Mouse (Mus musculus) kidney, embryonic 15.5 days (tissue): ENCODE data around the gene Hypk. TPM values are rescaled to one million over a fixed set of nuclear protein-coding genes. Genes with fewer than 3 reads are reported as not detected.

Experiments
- ATAC-seq: fragments of 200-750 bp; cut with Nextera tagmentation; replicated peaks from 2 replicates; pipeline ENCODE4 v1.8.0; 2017; ENCODE audit warnings: moderate TSS enrichment; ENCODE audit not compliant: low FRiP score
- H3K27ac ChIP-seq: fragments of 300-500 bp; sonication (generic); 2 replicates; pipeline ENCODE4 v1.5.1; 2015; ENCODE audit warnings: mild to moderate bottlenecking, inconsistent platforms
- H3K27me3 ChIP-seq: fragments of 300-500 bp; sonication (generic); 2 replicates; pipeline ENCODE4 v1.6.1; 2015; ENCODE audit warnings: inconsistent platforms
- H3K36me3 ChIP-seq: fragments of 300-500 bp; sonication (generic); 2 replicates; pipeline ENCODE4 v1.6.1; 2015; ENCODE audit warnings: inconsistent platforms
- H3K4me1 ChIP-seq: fragments of 300-500 bp; sonication (generic); 2 replicates; pipeline ENCODE4 v1.6.1; 2015; ENCODE audit warnings: inconsistent platforms
- H3K4me2 ChIP-seq: fragments of 300-500 bp; sonication (generic); 2 replicates; pipeline ENCODE4 v1.6.1; 2015; ENCODE audit warnings: moderate library complexity, mild to moderate bottlenecking, inconsistent platforms
- H3K4me3 ChIP-seq: fragments of 300-500 bp; sonication (generic); replicated peaks from 2 replicates; pipeline ENCODE4 v1.5.1; 2015; ENCODE audit warnings: mild to moderate bottlenecking, inconsistent platforms
- H3K9ac ChIP-seq: fragments of 300-500 bp; sonication (generic); 2 replicates; pipeline ENCODE4 v1.6.1; 2015; ENCODE audit warnings: mild to moderate bottlenecking, inconsistent platforms
- H3K9me3 ChIP-seq: fragments of 300-500 bp; sonication (generic); replicated peaks from 2 replicates; pipeline ENCODE4 v1.6.1; 2016; ENCODE audit warnings: inconsistent platforms
- WGBS: fragments of 180-500 bp; shearing (Covaris S2); methylation state at CpG from one replicate; pipeline ENCODE4 v1.1.7; 2015; ENCODE audit warnings: mixed read lengths; 5-methylcytosine and 5-hydroxymethylcytosine counted together
- polyA plus RNA-seq: library from polyadenylated mRNA; unstranded; fragments of >200 nt; fragmentation: Nextera tagmentation; extraction: Ambion mirVana; gene quantifications from 2 replicates; pipeline ENCODE4 v1.2.1, GENCODE M21; 2015

The Hypk gene
- polyA plus RNA-seq, 1 experiment from 2014 or later: 120 TPM

DNA sequence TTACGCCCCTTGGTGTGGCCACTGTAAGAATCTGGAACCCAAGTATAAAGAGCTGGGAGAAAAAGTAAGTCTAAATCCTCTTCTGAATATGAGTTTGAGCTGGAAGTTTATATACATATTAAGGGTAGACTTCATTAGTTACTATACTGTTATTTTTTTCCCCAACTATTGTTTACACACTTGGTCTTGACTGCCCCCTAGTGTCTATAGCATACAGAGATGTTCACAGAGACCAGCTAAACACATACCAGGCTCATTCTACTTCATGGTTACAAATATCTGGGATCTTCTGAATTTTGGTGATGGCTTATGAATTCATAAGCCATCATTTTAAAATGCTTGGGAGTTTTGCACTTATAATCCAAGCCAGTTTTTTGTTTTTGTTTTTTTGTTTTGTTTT is 18.2 kb upstream of the Hypk start:
- Histone ChIP-seq H3K9ac (no peak overlapping the region), H3K36me3 (peaks cover 98% of the 10 kb centered on the region), H3K9me3 (no peaks in the 10 kb centered on the region), H3K4me2 (no peak overlapping the region), H3K27ac (no peak overlapping the region), H3K4me1 (no peaks in the 10 kb centered on the region), H3K27me3 (no peaks in the 10 kb centered on the region), H3K4me3 (no peak overlapping the region)
- ATAC-seq: no peak
- WGBS: 96% methylated on average over 1 of the region's 1 CpGs

DNA sequence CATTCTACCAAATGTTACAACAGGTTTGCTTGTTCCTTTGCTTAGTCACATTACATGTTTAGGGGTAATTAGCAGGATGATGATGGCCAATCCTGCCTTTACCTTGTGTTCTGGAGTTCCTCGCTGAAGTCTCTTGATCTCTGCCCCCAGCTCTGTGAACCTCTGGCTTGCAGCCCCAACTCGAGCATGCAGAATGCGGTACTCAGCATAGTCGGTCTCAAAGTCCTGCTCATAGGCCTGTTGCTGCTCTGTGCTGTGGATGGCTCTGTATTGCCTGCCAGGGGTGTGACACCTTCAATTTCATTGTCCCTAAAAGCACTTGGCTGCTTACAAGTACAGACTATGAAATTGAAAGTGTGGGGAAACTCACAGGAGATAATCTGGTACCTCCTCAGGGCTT is 13.3 kb upstream of the Hypk start:
- 62% methylated on average over 4 of the region's 4 CpGs for WGBS
- Histone ChIP-seq H3K9me3 (no peaks in the 10 kb centered on the region), H3K4me3 (no peak overlapping the region), H3K36me3 (peaks cover 53% of the 10 kb centered on the region), H3K4me2 (no peak overlapping the region), H3K4me1 (peaks cover 19% of the 10 kb centered on the region), H3K27ac (no peak overlapping the region), H3K9ac (no peak overlapping the region), H3K27me3 (no peaks in the 10 kb centered on the region)
- no peak for ATAC-seq

- H3K27me3 ChIP-seq: no peaks in the 10 kb centered on the region
- no peaks in the 10 kb centered on the region for H3K9me3 ChIP-seq
- 55% methylated on average over 5 of the region's 5 CpGs for WGBS
- no peak for ATAC-seq
- H3K4me3 ChIP-seq: no peak overlapping the region
- H3K9ac ChIP-seq: no peak overlapping the region
- peaks cover 41% of the 10 kb centered on the region for H3K36me3 ChIP-seq
- no peak overlapping the region for H3K27ac ChIP-seq
- peaks cover 19% of the 10 kb centered on the region for H3K4me1 ChIP-seq
- H3K4me2 ChIP-seq: peak overlapping the region; percentile 97; the same call in 1 of the 2 replicates
Measured at GRCm38 (mm10) chr2:121440834-121441605, 12.1 kb upstream of the Hypk start.

GRCm38 (mm10) chr2:121441800-121442199 is 11.3 kb upstream of the Hypk start:
- peak overlapping the region; percentile 97 for H3K4me2 ChIP-seq
- peak; percentile 43; the same call in 1 of the 2 replicates for ATAC-seq
- peak overlapping the region; percentile 53 for H3K9ac ChIP-seq
- H3K4me3 ChIP-seq: peak overlapping the region; percentile 61
- H3K36me3 ChIP-seq: peaks cover 35% of the 10 kb centered on the region
- H3K27me3 ChIP-seq: no peaks in the 10 kb centered on the region
- no peaks in the 10 kb centered on the region for H3K9me3 ChIP-seq
- 7% methylated on average over 11 of the region's 11 CpGs for WGBS
- no peak overlapping the region for H3K27ac ChIP-seq
- H3K4me1 ChIP-seq: peaks cover 19% of the 10 kb centered on the region

DNA sequence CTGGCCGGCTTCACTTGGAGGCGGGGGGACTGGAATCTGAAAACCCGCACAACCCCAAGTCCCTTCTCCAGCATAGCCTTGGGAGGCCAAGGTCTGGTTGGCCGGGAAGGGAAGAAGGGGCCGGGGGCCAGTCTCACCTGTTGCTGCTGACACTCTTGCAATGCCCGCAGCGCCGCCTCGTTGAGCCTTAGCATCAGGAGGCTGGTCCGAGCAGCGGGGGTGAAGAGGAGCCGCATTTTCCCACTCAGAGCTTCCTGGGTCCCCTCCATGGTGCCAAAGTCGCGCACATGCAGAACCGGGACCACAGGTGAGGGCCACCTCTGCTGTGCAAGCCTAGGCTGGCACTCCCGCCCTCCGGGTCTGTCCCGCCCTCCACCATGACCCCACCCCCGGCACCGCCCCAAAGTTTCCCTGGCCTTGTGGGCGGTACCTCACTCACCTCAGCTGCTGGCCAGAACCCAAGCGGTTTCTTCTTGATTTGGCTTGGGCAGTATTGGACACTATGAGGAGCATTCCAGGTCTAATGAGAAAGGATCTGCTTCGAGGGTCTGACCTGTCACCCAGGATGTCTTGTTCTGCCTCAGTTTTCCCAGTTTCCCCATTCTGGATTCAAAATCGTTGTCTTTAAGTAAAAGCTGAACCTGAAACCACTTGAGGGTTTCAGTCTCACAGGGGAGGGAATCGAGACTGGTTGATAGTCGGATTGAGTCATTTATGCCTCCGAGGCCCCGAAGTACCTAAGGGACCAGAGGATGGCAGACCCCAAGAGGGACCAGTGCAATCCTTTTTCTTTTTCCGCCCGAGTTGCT is 10.6 kb upstream of the Hypk start:
- Histone ChIP-seq H3K9me3 (no peaks in the 10 kb centered on the region), H3K36me3 (peaks cover 28% of the 10 kb centered on the region), H3K9ac (peak overlapping the region; percentile 53), H3K4me1 (peaks cover 19% of the 10 kb centered on the region), H3K4me3 (peak overlapping the region; percentile 61), H3K4me2 (peak overlapping the region; percentile 97), H3K27ac (peak overlapping the region; percentile 45; the same call in 1 of the 2 replicates), H3K27me3 (no peaks in the 10 kb centered on the region)
- peak; percentile 90 for ATAC-seq
- WGBS: under 1% methylated on average over 30 of the region's 30 CpGs

- H3K4me1 ChIP-seq: peaks cover 25% of the 10 kb centered on the region
- H3K4me3 ChIP-seq: peak overlapping the region; percentile 61
- H3K9ac ChIP-seq: peak overlapping the region; percentile 53
- H3K27ac ChIP-seq: peak overlapping the region; percentile 45; the same call in 1 of the 2 replicates
- H3K27me3 ChIP-seq: no peaks in the 10 kb centered on the region
- peak overlapping the region; percentile 97 for H3K4me2 ChIP-seq
- H3K36me3 ChIP-seq: peaks cover 23% of the 10 kb centered on the region
- WGBS: 3% methylated on average over 8 of the region's 8 CpGs
- ATAC-seq: no peak
- no peaks in the 10 kb centered on the region for H3K9me3 ChIP-seq
Measured at GRCm38 (mm10) chr2:121443068-121443349, 10.1 kb upstream of the Hypk start.

DNA sequence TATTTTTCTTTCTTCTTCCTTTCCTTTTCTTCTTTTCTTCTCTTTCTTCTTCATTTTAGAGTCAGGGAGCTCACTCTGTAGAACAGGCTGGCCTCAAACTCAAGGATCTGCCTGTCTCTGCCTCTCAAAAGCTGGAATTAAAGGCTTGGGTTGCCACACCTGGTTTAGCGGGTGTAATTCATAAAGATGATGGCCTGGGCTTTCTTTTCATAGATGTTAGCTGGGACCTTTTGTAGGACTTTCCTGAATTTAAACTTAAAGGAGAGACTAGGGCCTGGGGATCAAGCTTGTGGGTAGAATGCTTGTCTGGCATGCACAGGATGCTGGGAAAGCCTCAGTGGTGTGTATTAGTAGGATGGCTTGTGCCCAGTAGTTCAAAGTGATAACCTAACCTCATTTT is 8.9 kb upstream of the Hypk start, which contains the start of gene Ell3:
Gene Ell3, minus strand, starts transcription at position 101 of the 400 bp plus-strand sequence.
- H3K36me3 ChIP-seq: peaks cover 11% of the 10 kb centered on the region
- H3K27ac ChIP-seq: no peak within 1 kb of the TSS
- peak within 1 kb of the TSS; percentile 61 for H3K4me3 ChIP-seq
- H3K4me1 ChIP-seq: peaks cover 27% of the 10 kb centered on the region
- ATAC-seq: no peak
- peak within 1 kb of the TSS; percentile 97 for H3K4me2 ChIP-seq
- no peaks in the 10 kb centered on the region for H3K27me3 ChIP-seq
- H3K9ac ChIP-seq: peak within 1 kb of the TSS; percentile 53
- 92% methylated on average over 1 of the region's 1 CpGs for WGBS
- H3K9me3 ChIP-seq: no peaks in the 10 kb centered on the region

DNA sequence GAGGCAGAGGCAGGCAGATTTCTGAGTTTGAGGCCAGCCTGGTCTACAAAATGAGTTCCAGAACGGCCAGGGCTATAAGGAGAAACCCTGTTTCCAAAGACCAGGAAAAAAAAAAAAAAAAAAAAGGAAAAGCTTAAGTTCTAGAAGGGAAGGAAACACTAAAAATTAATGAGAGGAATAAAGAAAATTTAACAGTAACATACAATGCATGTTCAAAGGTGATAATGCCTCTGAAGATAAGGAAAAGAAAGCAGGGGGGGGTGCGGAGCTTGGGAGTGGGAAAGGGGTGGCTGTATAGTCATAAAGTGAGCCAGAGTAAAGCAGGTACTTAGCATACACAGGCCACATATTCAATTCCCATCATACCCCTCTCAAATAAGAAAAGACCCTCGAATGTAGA is 8.0 kb upstream of the Hypk start:
- H3K4me1 ChIP-seq: peaks cover 28% of the 10 kb centered on the region
- H3K4me2 ChIP-seq: no peak overlapping the region
- no peaks in the 10 kb centered on the region for H3K9me3 ChIP-seq
- H3K9ac ChIP-seq: no peak overlapping the region
- H3K27me3 ChIP-seq: no peaks in the 10 kb centered on the region
- peaks cover 2% of the 10 kb centered on the region; the same call in 1 of the 2 replicates for H3K36me3 ChIP-seq
- H3K4me3 ChIP-seq: no peak overlapping the region
- ATAC-seq: no peak
- 86% methylated on average over 3 of the region's 3 CpGs for WGBS
- H3K27ac ChIP-seq: no peak overlapping the region

DNA sequence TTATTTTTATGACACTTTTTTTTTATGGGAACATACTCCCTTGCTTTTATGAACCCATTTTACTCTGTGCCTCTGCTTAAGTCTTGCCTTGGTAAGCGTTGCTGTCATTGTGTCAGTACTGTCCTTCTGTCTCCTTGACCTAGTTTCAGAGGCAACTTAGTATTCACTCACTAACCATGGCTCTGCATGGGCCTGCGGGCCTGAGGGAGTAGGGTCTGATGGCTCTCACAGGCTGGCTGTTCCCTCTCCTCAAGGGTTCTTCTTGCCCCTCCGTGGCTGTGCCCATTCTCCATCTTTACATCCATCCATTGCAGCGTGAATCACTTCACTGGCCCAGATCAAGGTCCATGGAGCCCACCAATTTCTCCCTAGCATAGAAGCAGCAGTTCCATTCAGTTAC is 6.6 kb upstream of the Hypk start:
- no peak for ATAC-seq
- Histone ChIP-seq H3K36me3 (peaks cover 7% of the 10 kb centered on the region), H3K4me3 (no peak overlapping the region), H3K27ac (no peak overlapping the region), H3K9ac (no peak overlapping the region), H3K27me3 (no peaks in the 10 kb centered on the region), H3K4me1 (peaks cover 39% of the 10 kb centered on the region), H3K4me2 (no peak overlapping the region), H3K9me3 (no peaks in the 10 kb centered on the region)
- 88% methylated on average over 4 of the region's 4 CpGs for whole genome bisulfite sequencing

DNA sequence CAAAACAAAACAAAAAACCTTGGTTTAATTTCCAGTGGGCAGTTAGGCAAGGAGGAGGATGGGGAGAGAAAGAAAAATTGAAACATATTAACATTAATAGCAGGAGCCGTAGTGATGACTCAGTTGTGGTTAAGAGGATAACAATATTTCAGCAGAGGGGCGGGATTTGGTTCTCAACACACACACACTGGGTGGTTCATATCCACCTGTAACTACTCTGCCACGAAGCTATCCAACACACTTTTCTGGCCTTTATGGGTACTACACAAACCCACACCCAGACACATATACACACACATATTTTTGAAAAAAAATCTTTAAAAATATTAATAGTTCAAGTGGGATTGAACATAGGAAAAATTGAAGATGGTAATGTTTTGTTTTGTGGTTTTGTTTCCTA is 6.1 kb upstream of the Hypk start:
- Histone ChIP-seq H3K4me3 (no peak overlapping the region), H3K27ac (no peak overlapping the region), H3K9ac (no peak overlapping the region), H3K36me3 (peaks cover 9% of the 10 kb centered on the region), H3K27me3 (no peaks in the 10 kb centered on the region), H3K4me2 (no peak overlapping the region), H3K9me3 (no peaks in the 10 kb centered on the region), H3K4me1 (peaks cover 35% of the 10 kb centered on the region)
- WGBS: 75% methylated on average over 3 of the region's 3 CpGs
- no peak for ATAC-seq

DNA sequence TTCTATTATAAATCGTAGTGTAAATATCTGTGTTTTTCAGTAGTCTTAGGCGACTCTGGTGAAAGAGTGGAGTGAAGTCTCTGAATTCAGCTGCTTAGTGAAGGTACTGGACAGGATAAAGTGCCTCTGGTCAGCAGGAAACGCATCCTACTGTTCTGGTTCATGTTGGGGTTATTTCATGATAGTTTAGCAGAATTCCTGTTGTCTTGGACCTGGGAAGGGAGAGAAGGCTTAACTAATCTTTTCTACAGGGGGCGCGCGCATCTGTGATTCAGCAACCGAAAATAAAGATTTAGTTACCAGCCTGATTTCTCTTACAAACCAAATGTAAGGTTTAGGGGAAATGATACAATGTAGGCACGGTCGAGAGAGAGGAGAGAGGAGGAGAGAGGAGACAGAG is 5.0 kb upstream of the Hypk start:
- peak overlapping the region; percentile 85 for H3K4me2 ChIP-seq
- H3K36me3 ChIP-seq: peaks cover 21% of the 10 kb centered on the region
- H3K9me3 ChIP-seq: no peaks in the 10 kb centered on the region
- H3K27ac ChIP-seq: peak overlapping the region; percentile 98
- no peak for ATAC-seq
- H3K27me3 ChIP-seq: no peaks in the 10 kb centered on the region
- peak overlapping the region; percentile 100 for H3K4me3 ChIP-seq
- WGBS: 14% methylated on average over 9 of the region's 9 CpGs
- peak overlapping the region; percentile 60 for H3K9ac ChIP-seq
- peaks cover 29% of the 10 kb centered on the region for H3K4me1 ChIP-seq
